Mouse (Mus musculus) forebrain, embryonic 16.5 days (tissue): ENCODE measurements at regions not wholly inside any gene's neighbourhood (a gene's known extent, or its start where the extent isn't known, plus 50 kb on each side); places are given as distances from the start of the nearest gene placed in this dataset.

Experiments used
- ATAC-seq: fragments of 200-750 bp; cut with Nextera tagmentation; 2 replicates; pipeline ENCODE4 v1.8.0; 2017; ENCODE audit warnings: mild to moderate bottlenecking, moderate library complexity
- H3K27ac ChIP-seq: fragments of 300-500 bp; sonication (generic); 2 replicates; pipeline ENCODE4 v1.5.1; 2014; ENCODE audit warnings: low read length, control low read depth
- H3K27me3 ChIP-seq: fragments of 300-500 bp; sonication (generic); replicated peaks from 2 replicates; pipeline ENCODE4 v1.6.1; 2014; ENCODE audit warnings: low read length; ENCODE audit not compliant: control insufficient read depth, insufficient read depth
- H3K36me3 ChIP-seq: fragments of 300-500 bp; sonication (generic); 2 replicates; pipeline ENCODE4 v1.6.1; 2014; ENCODE audit not compliant: control insufficient read depth, insufficient read depth
- H3K4me1 ChIP-seq: fragments of 300-500 bp; sonication (generic); replicated peaks from 2 replicates; pipeline ENCODE4 v1.6.1; 2014; ENCODE audit warnings: low read length; ENCODE audit not compliant: control insufficient read depth, insufficient read depth
- H3K4me2 ChIP-seq: fragments of 300-500 bp; sonication (generic); 2 replicates; pipeline ENCODE4 v1.6.1; 2014; ENCODE audit warnings: mild to moderate bottlenecking, low read length, control low read depth
- H3K4me3 ChIP-seq: fragments of 300-500 bp; sonication (generic); replicated peaks from 2 replicates; pipeline ENCODE4 v1.5.1; 2014; ENCODE audit warnings: mild to moderate bottlenecking, low read length, control low read depth
- H3K9ac ChIP-seq: fragments of 300-500 bp; sonication (generic); replicated peaks from 2 replicates; pipeline ENCODE4 v1.6.1; 2014; ENCODE audit warnings: low read depth, low read length, control low read depth
- H3K9me3 ChIP-seq: fragments of 300-500 bp; sonication (generic); 2 replicates; pipeline ENCODE4 v1.6.1; 2016; ENCODE audit warnings: low read length; ENCODE audit not compliant: control insufficient read depth
- WGBS: fragments of 180-500 bp; shearing (Covaris S2); extraction: QIAGEN DNeasy Blood & Tissue Kit; methylation state at CpG from one replicate; pipeline ENCODE4 v1.1.7; 2014; 5-methylcytosine and 5-hydroxymethylcytosine counted together

- 100% methylated on average over 1 of the region's 1 CpGs for WGBS
- no peak overlapping the region for H3K4me3 ChIP-seq
- H3K4me1 ChIP-seq = peaks cover 4% of the 10 kb centered on the region; the same call in 1 of the 2 replicates
- no peak for ATAC-seq
- H3K9ac ChIP-seq = no peak overlapping the region
- no peaks in the 10 kb centered on the region for H3K9me3 ChIP-seq
- H3K27ac ChIP-seq = no peak overlapping the region
- H3K4me2 ChIP-seq = no peak overlapping the region
- no peaks in the 10 kb centered on the region for H3K27me3 ChIP-seq
- H3K36me3 ChIP-seq = no peaks in the 10 kb centered on the region
Observed at GRCm38 (mm10) chr3:148446845-148447244, 543.5 kb downstream of the Adgrl2 start.

GRCm38 (mm10) chr3:148443012-148443411 is 547.3 kb downstream of the Adgrl2 start:
- 76% methylated on average over 3 of the region's 3 CpGs for WGBS
- Histone ChIP-seq H3K4me1 (no peaks in the 10 kb centered on the region), H3K9ac (no peak overlapping the region), H3K27ac (no peak overlapping the region), H3K4me2 (no peak overlapping the region), H3K36me3 (no peaks in the 10 kb centered on the region), H3K27me3 (no peaks in the 10 kb centered on the region), H3K9me3 (no peaks in the 10 kb centered on the region), H3K4me3 (no peak overlapping the region)
- no peak for ATAC-seq

- no peak overlapping the region for H3K4me3 ChIP-seq
Observed at GRCm38 (mm10) chr3:148434033-148434432, 556.3 kb downstream of the Adgrl2 start.

GRCm38 (mm10) chr3:148429012-148429865 is 561.1 kb downstream of the Adgrl2 start:
- no peak overlapping the region for H3K27ac ChIP-seq
- ATAC-seq = no peak
- H3K4me2 ChIP-seq = no peak overlapping the region
- WGBS = 54% methylated on average over 10 of the region's 10 CpGs
- no peaks in the 10 kb centered on the region for H3K36me3 ChIP-seq
- H3K4me3 ChIP-seq = no peak overlapping the region
- H3K27me3 ChIP-seq = no peaks in the 10 kb centered on the region
- peaks cover 12% of the 10 kb centered on the region for H3K4me1 ChIP-seq
- no peak overlapping the region for H3K9ac ChIP-seq
- no peaks in the 10 kb centered on the region for H3K9me3 ChIP-seq

More at GRCm38 (mm10) chr3:148434033-148434432, 556.3 kb downstream of the Adgrl2 start:
- no peak overlapping the region for H3K4me2 ChIP-seq
- no peak overlapping the region for H3K27ac ChIP-seq
- no peaks in the 10 kb centered on the region for H3K27me3 ChIP-seq
- H3K9me3 ChIP-seq = no peaks in the 10 kb centered on the region
- no peak for ATAC-seq
- 0 out of 2 replicates have a peak, but pooled peaks cover 3% of the 10 kb centered on the region for H3K4me1 ChIP-seq
- H3K9ac ChIP-seq = no peak overlapping the region
- no peaks in the 10 kb centered on the region for H3K36me3 ChIP-seq
- 90% methylated on average over 4 of the region's 4 CpGs for WGBS

GRCm38 (mm10) chr3:148424089-148424488 is 566.3 kb downstream of the Adgrl2 start:
- Histone ChIP-seq H3K4me3 (peak overlapping the region; percentile 15; the same call in 1 of the 2 replicates), H3K4me2 (peak overlapping the region; percentile 43), H3K9me3 (no peaks in the 10 kb centered on the region), H3K27me3 (no peaks in the 10 kb centered on the region), H3K36me3 (no peaks in the 10 kb centered on the region), H3K9ac (no peak overlapping the region), H3K4me1 (peaks cover 9% of the 10 kb centered on the region), H3K27ac (no peak overlapping the region)
- no peak for ATAC-seq
- WGBS = 22% methylated on average over 4 of the region's 4 CpGs

GRCm38 (mm10) chr3:148423383-148423782 is 567.0 kb downstream of the Adgrl2 start:
- H3K27ac ChIP-seq = no peak overlapping the region
- H3K9me3 ChIP-seq = no peaks in the 10 kb centered on the region
- peaks cover 9% of the 10 kb centered on the region for H3K4me1 ChIP-seq
- no peak overlapping the region for H3K4me3 ChIP-seq
- no peak for ATAC-seq
- H3K9ac ChIP-seq = no peak overlapping the region
- H3K4me2 ChIP-seq = no peak overlapping the region
- no peaks in the 10 kb centered on the region for H3K36me3 ChIP-seq
- no peaks in the 10 kb centered on the region for H3K27me3 ChIP-seq
- WGBS = 97% methylated on average over 1 of the region's 1 CpGs

GRCm38 (mm10) chr3:148422720-148423119 is 567.6 kb downstream of the Adgrl2 start:
- Histone ChIP-seq H3K4me1 (peaks cover 9% of the 10 kb centered on the region), H3K27me3 (no peaks in the 10 kb centered on the region), H3K4me3 (no peak overlapping the region), H3K9me3 (no peaks in the 10 kb centered on the region), H3K4me2 (no peak overlapping the region), H3K27ac (no peak overlapping the region), H3K9ac (no peak overlapping the region), H3K36me3 (no peaks in the 10 kb centered on the region)
- 73% methylated on average over 3 of the region's 3 CpGs for WGBS
- no peak for ATAC-seq

- H3K27me3 ChIP-seq = no peaks in the 10 kb centered on the region
- no peak overlapping the region for H3K4me2 ChIP-seq
- no peak overlapping the region for H3K27ac ChIP-seq
- 59% methylated on average over 2 of the region's 2 CpGs for WGBS
- H3K9me3 ChIP-seq = no peaks in the 10 kb centered on the region
- peaks cover 9% of the 10 kb centered on the region for H3K4me1 ChIP-seq
- ATAC-seq = no peak
- no peaks in the 10 kb centered on the region for H3K36me3 ChIP-seq
- H3K4me3 ChIP-seq = no peak overlapping the region
- no peak overlapping the region for H3K9ac ChIP-seq
Observed at GRCm38 (mm10) chr3:148422205-148422604, 568.1 kb downstream of the Adgrl2 start.

GRCm38 (mm10) chr3:148420303-148420702 is 570.1 kb downstream of the Adgrl2 start:
- Histone ChIP-seq H3K27ac (no peak overlapping the region), H3K27me3 (no peaks in the 10 kb centered on the region), H3K4me2 (no peak overlapping the region), H3K9ac (no peak overlapping the region), H3K4me1 (peaks cover 7% of the 10 kb centered on the region), H3K9me3 (no peaks in the 10 kb centered on the region), H3K4me3 (no peak overlapping the region), H3K36me3 (no peaks in the 10 kb centered on the region)
- WGBS = 94% methylated on average over 5 of the region's 5 CpGs
- no peak for ATAC-seq
